Mouse (Mus musculus): ENCODE results near the gene Samsn1.
"Not testable (repeated sequence)": the region's sequence is repeated elsewhere in the genome, so short reads cannot be mapped to it uniquely, and the experiment has no call there.

Samsn1 gene

DNA sequence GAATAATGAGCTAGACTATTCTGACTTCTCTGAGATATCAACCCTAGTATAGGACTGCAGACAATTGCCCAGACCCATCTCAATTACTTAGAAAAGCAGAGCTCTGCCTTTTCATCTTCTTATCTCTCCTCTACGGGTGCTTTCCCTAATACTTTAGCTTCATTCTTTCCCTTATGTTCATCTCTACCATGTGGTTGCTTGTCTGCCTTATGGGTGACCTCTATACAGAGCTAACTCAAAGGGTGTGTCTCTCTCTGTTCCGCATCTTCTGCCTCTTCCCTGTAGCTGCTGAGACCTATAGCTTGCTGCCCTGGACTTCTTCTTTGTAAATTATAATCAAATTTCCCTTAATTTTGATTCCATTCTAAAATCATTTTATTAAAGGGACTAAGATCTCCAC is 147.6 kb downstream of the Samsn1 start:
- DNase-seq: no peak

GRCm38 (mm10) chr16:75872241-75872640 is 149.8 kb downstream of the Samsn1 start:
- no peak for DNase-seq

DNA sequence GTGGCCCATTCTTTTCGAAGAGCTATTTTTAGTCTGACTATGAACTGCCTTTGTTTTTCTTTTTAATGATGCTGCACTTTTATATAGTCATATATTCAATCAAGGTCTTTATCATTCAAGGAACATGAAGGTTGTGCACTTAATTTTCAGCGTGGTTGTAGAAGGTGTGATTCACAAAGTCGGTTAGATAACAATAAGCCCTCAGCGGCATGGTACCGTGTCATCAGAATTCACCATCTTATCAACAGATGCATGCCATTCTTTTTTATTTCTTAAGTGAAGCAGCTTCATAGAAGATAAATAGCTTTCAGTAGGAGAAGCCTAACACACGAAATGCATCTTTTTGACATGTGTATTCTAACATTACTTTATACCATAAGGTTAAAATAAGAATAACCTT is 154.7 kb downstream of the Samsn1 start:
- no peak for DNase-seq

DNA sequence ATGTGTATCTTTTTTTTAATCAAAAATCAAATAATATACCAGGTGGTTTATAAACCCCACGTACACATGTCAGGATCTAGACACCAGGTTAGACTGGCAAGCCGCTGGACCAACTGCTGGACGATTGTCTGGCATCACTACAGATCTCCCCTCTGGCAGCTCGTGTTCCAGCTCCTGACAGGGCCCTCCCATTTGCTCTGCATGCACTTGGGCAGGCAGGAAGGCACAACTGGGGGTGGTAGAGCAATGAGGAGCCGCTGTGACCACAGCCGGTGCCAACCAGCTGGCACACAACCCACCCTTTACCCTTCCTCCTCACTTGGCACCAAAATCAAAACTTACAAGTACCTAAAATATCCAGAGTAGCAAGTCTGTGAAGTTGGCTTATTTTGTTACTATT is 156.6 kb downstream of the Samsn1 start:
- peak; percentile 39 to 52 for DNase-seq

DNA sequence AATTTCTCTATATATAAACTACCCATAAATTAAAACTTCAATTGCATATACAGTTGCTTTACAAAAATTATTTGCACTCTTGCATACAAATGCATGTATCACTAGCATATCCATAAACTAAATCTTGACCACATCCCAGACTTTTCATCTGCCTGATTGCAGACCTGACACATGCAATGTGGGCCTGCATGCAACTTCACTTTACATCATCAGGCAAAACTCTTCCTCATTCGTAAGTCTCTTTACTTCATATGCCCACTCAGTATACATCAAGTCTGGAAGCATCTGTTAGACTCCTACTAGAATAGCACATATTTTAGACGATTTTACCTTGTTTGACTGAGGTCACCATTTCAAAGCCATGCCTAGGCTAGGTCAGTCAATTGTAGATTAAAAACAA is 157.4 kb downstream of the Samsn1 start:
- no peak for DNase-seq

GRCm38 (mm10) chr16:75856343-75856742 is 165.7 kb downstream of the Samsn1 start:
- DNase-seq: no peak

- DNase-seq: no peak
Observed at GRCm38 (mm10) chr16:75855402-75855801, 166.7 kb downstream of the Samsn1 start.

GRCm38 (mm10) chr16:75853556-75854271 is 168.4 kb downstream of the Samsn1 start:
- DNase-seq: no peak

- DNase-seq: no peak
Observed at GRCm38 (mm10) chr16:75852485-75852884, 169.6 kb downstream of the Samsn1 start.

- no peak for DNase-seq
Observed at GRCm38 (mm10) chr16:75849039-75849438, 173.0 kb downstream of the Samsn1 start.

DNA sequence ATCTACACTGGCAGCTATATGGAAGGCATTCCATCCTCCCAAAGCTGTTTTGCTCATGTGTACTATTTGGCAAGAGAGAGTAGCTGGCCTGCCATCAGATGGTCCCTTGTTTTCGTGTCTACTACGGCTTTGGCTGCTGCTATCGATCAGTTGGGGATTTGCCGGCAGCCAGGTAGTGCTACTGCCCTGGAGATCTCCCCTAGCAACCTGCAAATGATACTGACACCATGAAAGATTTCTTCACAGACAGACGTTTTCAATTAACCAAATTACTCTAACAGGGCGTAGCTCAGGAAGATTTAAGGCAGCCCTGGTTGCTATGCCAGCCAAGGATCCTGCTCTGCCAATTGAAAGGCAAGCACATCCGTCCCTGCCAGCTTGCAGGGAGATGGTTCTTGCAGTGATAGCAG is 178.4 kb downstream of the Samsn1 start:
- peak; percentile 42 to 62 for DNase-seq

- DNase-seq: no peak
Observed at GRCm38 (mm10) chr16:75843031-75843430, 179.1 kb downstream of the Samsn1 start.

DNA sequence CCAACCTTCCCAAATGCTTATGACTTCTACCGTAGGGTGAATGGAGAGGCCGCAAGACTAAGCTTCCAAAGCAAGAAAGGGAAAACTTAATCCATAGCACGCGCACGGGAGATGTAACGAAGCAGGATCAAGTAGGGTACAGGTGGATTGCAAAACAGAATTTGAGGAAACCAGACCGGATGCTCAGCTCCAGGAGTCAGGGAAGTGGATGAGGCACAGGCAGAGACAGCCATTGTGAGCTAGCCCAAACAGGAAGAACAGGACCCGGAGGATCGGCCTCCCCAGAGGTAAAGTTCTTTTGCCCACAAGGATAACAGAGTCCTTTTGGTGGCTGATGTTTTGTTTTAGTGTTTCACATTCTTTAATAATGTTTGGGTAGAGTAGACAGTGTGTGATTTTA is 179.5 kb downstream of the Samsn1 start:
- DNase-seq: no peak

DNA sequence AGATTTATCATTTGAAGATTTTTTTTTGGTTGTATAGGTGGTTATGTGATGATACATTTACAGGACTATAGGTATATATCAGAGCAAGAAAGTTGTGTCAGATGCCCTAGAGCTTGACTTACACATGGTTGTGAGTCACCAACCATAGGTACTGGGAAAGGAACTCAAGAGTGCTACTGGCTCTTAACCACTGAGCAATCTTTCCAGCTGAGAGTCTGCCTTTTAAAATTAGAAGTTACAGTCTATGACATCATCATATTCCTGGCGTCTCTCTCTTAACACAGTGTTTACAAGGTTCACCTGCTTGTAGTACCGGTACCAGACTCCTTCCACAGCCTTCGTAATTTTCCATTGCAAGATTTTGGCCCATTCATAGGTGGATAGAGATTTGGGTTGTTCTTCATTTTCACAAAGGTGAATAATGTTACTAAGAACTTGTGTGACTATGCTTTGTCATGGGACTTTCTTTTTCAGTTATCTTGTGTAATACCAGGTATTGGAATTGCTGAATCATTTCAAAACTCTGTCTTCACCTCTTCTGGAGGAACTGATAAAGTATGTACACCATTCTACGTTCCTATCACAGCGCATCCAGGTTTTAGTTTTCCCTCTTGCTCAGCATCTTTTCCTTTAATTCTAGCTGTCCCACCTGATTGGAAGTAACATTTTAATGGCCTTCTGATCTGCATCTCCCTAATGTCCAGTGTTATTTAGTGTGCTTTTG is 184.2 kb downstream of the Samsn1 start:
- DNase-seq: no peak

DNA sequence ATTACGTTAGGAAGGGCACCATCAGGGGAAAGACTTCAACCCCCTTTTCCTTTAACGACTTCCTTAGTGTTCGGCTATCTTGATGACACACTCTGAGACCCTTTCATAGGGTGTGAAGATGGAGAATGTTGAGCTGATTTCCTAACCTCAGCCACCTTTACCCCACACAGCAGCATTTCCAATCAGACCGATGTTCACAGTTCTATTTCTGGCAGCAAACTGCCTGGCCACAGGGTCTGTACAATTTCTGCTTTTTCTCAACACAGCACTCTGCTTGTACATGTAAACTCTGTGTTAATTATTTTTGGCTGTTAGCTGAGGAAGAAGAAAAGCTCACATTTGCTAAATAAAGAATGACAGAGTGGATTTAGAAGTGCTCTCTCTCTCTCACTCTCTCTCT is 190.7 kb downstream of the Samsn1 start:
- DNase-seq: no peak

DNA sequence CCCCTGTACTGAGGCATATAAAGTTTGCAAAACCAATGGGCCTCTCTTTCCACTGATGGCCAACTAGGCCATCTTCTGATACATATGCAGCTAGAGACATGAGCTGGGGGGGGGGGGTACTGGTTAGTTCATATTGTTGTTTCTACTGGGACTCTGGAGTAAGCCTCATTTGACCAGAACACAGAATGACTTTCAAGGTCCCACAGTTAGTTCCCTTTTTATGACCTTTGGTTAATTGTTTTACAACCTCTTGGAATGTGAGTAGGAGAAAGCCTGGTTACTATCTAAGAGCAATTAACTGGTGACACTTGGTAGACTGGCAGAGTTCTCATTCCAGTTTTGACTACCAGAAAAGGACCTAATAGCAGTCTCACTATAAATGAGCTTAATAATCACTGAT is 195.1 kb downstream of the Samsn1 start:
- not testable (repeated sequence) for DNase-seq

- DNase-seq: no peak
Observed at GRCm38 (mm10) chr16:75826498-75826897, 195.6 kb downstream of the Samsn1 start.

DNA sequence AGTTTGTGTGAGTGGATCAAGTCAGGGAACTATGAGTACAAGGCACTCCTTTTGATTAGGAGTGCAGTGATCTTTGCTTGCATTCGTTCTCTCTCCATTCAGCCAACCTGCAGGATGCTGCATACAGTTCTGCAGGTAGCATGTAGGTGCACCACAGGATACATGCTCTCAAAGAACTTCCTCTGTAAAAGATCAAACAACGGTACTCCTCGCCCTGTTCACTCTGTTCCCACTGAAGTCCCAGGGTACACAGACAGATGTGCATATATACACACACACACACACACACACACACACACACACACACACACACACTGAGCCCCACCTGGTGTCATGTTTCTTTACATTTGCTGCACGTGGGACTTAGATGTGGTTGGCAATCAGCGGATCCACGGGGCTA is 198.9 kb downstream of the Samsn1 start:
- DNase-seq: no peak

DNA sequence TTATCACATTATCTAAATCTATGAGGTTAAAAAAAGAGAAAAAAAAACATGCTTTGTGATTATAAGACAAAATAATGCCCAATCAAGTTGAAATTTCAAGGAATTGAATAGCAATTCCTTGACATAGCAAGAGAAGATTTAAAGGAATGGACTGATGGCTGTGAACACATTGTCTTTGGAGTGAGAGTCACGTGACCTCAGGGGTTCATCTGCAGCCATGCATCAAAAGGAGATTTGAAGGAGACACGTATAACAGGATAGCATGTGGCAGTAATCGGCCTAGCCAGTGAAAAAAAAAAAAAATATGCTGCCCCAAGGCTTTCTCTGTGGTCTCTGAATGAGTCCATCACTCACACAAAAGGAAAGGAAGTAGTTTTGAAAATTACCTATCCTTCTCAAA is 201.1 kb downstream of the Samsn1 start:
- DNase-seq: no peak
